Mouse (Mus musculus): ENCODE measurements around the gene Tnfrsf9.
"Not testable (repeated sequence)": the region's sequence is repeated elsewhere in the genome, so short reads cannot be mapped to it uniquely, and the experiment has no call there.

The Tnfrsf9 gene

DNA sequence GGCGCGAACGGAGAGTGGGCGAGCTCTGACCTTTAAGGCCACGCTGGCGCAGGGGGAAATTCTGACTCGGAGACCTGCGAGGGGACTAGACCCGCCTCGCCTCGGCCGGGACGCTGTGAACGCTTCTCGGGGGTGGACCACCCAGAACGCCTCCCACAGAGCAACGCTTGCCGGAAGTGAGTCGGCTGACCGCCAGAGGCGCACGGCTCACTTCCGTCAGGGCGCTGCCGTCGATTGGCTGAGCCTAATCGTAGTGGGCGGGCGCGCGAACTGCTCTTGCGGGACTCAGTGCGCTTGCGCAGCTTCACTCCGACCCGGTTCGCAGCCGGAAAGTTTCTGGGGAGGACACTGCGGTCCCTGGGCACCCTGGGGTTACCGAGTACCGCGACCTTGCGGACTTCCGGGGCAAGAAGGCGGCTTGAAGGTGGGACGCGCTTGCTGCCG, at the start of gene Tnfrsf9, which contains the start of gene Park7:
Gene Tnfrsf9 (plus strand): TSS at position 273 of the 444 bp plus-strand sequence.
Gene Park7 (minus strand): TSS at position 148 of the 444 bp plus-strand sequence.
- DNase-seq (ENCODE audit: low read depth, low spot score): peak; percentile 92

DNA sequence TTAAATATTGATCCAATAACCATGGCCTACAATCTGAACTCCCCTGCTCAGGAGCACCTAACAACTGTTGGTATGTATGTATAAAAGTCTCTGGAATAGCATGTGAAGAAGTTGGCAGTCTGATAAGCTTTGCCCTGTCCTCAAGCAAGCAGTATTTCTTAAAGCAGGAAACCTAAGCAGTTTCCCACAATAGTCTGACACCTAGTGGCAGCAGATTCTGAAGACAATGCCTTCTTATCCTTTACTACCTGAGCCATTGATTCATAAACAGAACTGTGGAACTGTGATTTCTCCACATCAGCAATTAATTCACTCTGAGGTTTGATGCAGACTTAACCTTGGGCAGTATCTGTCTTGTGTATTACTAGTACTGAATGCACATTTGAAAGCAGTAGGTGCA, 49.0 kb upstream of the Tnfrsf9 start:
- no peak for DNase-seq (ENCODE audit: low read depth, low spot score)

DNA sequence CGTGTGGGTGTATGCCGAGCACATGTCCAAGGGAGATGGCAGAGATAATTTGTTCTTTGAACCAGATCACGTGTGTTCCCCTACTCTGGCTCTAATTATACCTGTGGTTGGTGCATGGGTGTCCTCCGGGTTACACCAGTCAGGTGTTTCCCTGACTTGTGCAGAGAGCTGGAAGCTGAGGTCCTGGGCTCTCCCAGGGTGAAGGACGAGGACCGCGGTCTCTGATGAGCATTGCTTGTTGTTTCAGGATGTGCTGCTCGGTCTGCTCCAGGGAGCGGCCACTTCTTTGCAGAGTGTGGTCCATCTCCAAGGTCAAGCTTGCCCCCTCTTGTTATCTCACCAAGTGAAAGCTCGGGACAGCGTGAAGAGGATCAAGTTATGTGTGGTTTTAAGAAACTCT, 48.3 kb upstream of the Tnfrsf9 start:
- no peak for DNase-seq (ENCODE audit: low read depth, low spot score)

DNA sequence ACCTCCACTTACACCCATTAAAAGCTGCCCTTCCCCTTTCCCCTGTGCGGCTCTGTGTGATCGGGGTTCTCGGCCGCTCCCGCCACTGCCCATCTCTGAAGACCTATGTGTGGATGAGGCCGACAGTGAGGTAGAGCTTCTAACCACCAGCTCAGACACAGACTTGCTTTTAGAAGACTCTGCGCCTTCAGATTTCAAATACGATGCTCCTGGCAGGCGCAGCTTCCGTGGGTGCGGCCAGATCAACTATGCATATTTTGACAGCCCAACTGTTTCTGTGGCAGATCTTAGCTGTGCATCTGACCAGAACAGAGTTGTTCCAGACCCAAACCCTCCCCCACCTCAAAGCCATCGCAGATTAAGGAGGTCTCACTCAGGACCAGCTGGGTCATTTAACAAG, 47.9 kb upstream of the Tnfrsf9 start:
- no peak for DNase-seq (ENCODE audit: low read depth, low spot score)

DNA sequence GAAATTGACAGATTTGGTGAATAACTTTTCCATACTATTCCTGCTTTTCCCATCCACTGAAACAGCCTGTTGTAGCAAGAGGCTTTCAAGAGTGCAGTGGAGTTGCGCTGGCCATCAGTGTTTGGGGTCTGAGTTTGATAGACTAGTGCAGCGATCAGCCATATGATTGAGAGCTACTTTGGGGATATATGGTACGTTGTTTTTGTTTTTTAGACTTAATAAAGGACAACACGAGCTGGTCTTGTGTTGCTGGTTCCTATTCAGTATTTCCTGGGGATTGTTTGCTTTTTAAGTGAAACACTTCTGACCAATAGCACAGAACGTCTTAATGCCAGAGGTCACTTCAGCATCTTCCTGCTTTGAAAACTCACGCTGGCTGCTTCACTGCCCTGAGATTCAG, 46.2 kb upstream of the Tnfrsf9 start:
- no peak for DNase-seq (ENCODE audit: low read depth, low spot score)

DNA sequence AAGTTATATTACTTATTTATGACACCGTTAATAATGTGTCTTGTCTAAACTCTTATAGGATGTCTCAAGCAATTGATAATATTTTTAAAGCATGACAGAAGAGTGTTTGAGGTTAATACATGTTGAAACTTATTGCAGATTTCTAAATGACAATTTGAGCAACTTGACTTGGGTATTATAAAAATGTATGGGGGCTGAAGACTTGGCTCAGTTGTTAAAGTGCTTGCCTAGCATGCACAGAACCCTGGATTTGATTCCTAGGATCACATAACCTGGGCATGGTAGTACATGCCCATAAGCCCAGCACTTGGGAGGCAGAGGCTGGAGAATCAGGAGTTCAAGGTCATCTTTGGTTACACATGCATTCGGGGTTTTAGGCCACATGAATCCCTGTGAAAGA, 45.5 kb upstream of the Tnfrsf9 start:
- no peak for DNase-seq (ENCODE audit: low read depth, low spot score)

DNA sequence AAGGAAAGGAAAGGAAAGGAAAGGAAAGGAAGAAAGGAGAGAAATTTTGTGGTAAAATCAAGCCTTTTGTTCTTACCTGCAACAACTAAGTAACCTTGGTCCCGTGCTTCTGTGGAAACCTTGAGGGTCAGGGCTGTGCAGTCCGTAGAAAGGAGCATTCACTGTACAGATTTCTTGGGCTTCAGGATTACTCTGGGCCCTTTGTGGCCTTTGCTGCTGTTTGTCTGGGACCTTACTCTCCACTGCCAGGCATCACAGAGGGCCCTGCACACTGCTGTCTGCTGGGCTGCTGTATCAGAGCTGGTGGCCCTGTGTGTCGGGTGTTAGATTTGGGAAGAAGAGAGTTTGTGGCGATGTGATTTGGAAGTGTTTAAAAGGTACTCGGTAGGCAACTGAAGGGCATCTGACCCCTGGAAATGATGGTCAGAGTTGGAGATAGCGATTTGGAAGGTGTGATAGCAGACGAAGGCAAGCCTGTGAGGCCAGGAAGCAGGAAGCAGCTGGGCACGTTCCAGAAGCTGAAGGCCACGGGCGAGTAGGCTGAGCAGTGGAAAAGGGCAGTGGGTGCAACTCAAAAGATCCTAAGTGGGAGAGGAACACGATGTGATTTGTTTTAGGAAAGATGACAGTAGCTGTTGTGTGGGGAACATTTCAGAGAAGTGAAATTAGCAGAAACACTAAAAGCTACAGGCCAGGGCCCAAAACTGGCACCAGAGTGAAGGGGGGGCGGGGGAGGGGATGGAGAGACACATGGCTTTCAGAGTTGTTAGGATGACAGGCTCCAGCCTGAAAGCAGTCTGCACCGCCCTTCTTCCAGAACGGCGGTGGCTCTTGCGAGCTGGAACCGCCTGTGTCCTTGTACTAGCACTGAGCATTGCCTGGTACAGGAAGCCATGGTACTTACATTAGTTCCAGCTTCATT, 44.8 kb upstream of the Tnfrsf9 start:
- DNase-seq (ENCODE audit: low read depth, low spot score): no peak

DNA sequence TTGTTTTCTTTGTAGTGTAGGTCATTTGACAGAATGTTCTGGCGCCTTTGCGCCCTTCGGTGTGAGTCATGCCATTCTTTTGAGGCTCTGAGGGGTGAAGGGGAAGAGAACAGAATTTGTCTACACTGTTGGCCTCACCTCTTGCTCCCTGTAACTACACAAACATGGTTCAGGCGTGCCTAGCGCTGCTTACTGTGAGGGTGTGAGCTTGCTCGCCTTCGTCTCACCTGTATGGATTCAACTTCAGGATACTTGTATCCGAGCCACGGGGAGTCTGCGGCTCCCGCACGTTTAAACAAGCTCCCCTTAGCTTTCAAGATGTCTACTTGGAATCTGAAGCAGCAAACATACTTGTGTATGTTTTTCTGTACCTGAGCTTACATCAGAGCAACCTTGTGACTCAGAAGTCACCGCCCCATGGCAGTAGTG, 43.4 kb upstream of the Tnfrsf9 start:
- DNase-seq (ENCODE audit: low read depth, low spot score): no peak

DNA sequence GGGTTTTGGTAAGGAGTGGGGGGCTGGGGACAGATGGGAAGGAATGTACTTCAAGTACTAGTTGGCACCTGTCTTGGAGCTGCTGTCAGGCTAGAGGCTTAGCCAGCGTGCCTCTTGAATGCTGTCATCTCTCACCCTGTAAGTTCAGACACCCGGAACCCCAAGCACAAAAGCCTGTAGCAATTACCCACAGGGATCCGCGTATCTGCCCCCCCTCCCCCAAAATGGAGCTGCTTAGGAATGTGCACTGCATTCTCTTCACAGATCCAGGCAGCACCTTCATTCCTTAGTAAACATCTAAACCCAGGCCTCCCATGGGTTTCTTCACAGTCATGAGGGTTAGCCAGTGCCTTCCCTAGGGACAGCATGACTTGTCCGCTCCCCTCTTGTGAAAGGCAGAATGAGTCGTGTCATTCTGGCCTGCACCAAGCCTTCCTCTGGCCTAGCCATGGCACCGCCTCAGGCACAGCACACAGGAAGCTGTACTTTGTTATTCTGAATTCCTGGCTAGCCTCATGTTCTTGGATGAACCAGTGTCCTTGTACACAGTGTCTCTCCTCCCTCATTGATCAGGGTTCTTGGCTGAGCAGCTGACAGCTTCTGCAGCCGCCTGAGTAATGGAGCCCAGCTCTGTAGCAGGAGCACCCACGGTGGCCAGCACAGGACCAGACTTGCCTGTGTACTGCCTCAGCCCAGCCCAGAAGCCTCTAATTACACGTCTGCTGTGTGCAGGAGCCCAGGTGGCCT, 42.8 kb upstream of the Tnfrsf9 start:
- DNase-seq (ENCODE audit: low read depth, low spot score): no peak

DNA sequence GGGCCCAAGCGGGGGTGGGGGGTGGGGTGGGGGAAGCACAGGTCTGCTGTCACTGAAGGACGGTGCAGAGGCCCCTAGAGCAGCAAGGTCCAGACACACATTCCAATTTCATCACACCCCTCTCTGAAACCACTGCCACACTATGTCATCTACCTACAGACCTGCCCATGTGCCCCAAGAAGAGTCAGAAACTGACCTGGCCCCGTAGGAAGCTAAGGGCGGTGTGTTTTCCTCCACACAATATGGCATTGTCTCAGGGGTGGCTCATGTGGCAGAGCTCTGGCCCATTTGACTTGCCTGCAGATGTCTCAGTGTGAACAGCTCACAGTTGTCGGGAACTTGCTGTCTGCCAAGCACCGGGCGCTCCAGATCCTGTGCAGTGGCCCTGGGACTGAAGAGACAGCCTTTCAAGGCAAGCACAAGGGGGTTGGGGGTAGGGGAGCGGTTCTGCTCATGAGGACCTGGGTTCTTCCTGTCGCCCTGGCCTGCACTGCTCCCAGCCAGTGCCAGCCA, 42.2 kb upstream of the Tnfrsf9 start:
- DNase-seq (ENCODE audit: low read depth, low spot score): no peak

DNA sequence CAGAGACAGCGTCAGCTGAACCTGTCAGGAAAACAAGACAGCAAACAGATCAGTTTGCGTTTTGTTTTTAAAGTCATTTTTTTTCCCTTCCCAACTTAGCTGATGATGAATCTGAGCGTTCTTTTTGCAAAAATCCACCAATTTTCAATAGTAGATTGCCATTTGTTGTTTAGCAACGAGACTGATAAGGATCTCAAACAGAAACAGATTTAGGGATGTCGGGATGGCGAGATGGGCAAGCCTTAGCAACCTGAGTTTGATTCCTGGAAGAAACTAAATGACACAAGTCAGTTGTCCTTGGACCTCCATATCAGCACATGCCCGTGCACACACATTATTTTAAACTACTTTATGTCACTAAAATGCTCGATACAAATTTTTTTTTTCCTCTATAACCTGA, 41.7 kb upstream of the Tnfrsf9 start:
- DNase-seq (ENCODE audit: low read depth, low spot score): no peak

DNA sequence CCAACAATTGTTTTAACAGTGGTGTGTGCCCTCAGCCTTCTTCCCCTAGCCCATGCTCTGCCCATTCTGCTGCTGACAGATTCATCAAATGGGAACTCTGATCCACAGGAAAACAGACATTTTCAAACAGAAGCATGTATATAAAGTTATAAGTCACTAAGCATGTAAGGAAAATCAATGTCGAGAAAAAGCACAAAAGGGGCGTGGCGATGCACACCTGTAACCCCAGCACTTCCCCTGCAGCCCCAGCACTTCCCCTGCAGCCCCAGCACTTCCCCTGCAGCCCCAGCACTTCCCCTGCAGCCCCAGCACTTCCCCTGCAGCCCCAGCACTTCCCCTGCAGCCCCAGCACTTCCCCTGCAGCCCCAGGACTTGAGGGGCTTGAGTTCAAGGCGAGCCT, 39.9 kb upstream of the Tnfrsf9 start:
- not testable (repeated sequence) for DNase-seq (ENCODE audit: low read depth, low spot score)

DNA sequence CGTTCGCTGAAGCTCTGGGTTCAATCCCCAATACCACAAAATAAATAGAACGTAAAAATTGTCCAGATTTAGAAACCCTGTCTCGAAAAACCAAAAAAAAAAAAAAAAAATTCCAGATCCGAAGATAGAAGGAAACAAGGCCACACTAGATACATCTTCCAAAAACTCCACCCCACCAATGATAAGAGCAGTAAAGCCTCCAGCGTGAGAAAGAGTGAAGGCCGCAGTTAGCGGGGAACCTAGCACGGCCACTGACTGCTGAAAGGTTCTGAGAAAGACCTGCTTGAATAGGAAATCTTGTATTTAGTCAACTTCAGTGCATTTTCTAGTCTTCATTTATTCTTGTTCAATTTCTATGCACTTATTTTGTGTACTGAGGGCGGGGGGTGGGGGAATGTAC, 39.0 kb upstream of the Tnfrsf9 start:
- no peak for DNase-seq (ENCODE audit: low read depth, low spot score)

DNA sequence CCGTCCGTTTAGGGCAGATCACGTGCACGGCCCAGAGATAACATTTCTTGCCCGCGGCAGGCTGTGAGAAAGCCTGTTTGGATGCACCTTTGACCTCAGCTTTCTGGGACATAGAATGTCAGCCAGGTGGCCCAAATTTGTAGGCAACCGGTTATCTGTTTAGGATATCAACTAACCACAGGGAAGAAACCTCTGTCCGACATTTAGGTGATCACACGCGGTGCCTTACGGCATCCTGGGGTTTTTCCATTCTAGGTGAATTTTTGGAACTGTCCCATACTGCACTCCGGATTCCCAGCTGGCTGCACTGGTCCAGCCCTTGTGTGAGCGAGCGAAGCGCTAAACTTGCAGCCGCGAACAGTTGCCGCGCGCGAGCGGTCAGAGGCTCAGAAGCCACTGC, 34.7 kb upstream of the Tnfrsf9 start:
- no peak for DNase-seq (ENCODE audit: low read depth, low spot score)

DNA sequence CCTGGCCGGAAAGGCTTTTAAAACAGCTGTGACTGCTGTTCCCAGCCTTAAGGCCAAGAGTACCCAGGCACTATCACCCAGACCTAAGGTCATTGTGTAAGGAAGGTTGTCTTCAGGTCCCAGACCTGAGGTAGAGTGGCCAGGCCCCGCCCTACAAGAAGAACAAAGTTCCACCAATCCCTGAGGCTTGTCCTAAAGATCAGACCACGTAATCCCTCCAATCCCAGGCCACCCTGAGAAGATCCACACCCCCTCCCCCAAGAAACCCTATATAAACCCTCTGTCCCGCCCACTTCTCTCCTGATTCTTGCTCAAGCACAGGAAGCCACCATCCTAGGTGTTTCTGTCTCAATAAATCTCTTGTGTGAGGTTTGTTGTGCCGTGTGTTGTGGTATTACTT, 34.0 kb upstream of the Tnfrsf9 start:
- DNase-seq (ENCODE audit: low read depth, low spot score): peak; percentile 61

DNA sequence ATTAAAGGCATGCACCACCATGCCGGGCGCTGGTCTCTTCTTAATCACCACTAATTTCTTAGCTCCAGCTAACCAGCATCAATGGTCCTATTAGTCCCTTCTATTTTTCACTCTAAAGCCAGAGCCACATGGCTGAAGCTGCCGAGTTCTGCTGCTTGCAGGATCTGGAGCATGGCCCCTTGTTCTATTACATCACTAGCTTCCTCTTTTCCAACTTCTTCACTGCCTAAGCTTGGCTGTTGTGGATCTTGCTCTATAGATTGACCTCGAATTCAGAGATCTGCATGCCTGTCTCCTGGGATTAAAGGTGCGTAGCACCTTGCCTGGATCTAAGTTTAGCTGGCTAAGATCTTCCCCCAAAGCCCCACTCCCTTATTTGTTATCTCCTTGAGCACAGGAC, 31.7 kb upstream of the Tnfrsf9 start:
- no peak for DNase-seq (ENCODE audit: low read depth, low spot score)

DNA sequence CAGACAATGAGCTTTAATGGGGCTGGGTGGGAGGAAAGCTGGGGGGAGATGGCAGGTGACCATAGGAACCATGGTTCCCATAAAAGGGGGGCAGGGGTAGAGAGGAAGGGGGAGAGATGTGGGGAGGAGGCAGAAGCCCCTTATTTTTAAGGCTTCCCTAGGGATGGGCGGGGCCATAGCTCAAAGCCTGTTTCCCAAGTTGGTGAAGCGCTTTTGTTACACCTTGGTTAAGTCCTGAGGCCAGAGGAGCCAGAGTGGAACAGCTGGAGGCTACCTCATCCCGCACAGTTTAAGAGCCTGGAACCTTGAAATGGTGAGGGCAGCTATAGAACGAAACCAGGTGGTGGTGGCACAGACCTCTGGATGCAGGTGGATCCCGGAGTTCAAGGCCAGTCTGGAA, 26.5 kb upstream of the Tnfrsf9 start:
- no peak for DNase-seq (ENCODE audit: low read depth, low spot score)

DNA sequence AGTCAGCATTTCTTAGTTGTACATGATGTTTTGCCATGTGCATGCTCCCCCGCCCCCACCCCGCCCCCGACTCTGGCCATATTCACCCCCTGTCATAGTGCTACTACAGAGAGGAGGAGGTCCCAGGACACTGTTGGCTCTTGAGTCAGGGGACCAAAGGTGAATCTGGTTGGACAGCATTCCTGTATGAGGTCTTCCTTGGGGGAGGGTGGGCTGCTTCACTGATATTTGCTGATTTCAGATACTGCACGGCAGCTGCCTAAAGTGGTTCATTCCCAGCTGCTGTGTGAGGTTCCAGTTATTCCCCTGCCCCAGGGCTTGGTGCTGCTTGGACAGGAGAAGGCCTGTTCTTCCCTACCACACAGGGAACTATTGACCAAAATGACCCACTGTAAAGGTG, 25.9 kb upstream of the Tnfrsf9 start:
- no peak for DNase-seq (ENCODE audit: low read depth, low spot score)

DNA sequence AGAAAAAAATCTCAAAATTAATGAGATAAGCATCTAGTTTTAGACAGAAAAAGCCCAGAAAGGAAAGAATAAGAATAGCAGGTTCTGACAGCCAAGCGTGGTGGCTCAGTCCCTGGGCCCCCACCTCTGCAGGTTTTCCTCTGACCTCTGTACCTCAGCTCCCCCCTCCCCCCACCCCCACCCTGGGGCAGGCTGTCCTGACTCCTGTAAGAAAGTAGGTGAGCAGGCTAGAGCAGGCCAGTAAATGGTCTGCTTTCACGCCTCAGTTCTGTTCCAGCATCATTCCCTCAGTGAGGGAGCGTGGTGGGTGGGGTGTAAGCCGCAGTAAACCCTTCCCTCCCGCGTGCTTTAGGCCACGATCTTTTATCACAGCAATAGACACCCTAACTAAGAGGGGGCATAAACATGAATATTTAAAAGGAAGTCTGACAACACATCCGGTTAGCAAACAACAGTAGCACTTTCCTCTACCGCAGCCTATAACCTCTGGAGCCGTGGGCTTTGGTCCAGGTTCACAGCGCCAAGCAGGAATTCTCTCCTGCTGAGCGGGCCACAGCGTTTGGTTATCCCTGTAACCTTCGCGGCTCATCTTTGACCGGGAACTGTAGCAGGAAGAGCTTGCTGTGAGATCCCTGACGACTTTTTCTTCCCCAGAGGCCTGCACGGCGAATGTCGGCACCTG, 24.9 kb upstream of the Tnfrsf9 start:
- DNase-seq (ENCODE audit: low read depth, low spot score): no peak

DNA sequence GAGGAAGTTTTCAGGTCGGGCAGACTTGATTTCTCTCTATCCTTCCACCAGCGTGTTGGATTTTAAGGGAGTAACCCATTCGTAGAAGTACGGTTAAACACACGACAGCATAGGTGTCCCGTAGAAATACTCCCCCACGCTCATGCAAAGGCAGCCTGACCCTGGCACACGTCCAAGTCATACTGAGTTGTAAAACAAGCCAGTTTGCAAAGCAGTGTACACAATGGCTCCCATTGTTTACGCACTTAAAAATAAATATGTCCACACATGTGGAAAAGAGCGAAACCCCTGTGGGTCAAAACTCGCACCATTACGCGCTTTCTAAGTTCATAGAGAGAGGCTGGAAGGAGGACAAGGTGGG, 24.4 kb upstream of the Tnfrsf9 start:
- no peak for DNase-seq (ENCODE audit: low read depth, low spot score)

DNA sequence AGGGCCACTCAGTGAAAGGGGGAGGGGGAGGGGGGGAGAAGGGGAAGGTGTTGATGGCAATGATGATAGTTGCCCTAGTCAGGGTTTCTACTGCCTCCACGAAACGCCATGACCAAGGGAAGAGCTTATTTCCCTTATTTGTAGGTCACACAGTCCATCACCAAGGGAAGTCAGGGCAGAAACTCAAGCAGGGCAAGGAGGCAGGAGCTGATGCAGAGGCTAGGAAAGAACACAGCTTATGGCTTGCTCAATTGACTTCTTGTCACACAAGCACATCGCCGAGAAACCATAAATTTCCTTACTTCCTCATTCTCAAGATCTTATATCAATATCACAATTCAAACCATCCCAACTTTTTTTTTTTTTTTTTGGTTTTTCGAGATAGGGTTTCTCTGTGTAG, 23.1 kb upstream of the Tnfrsf9 start:
- no peak for DNase-seq (ENCODE audit: low read depth, low spot score)

Measured in WW6 (cell line).